Mouse (Mus musculus): Measurements from ENCODE around the gene Snx22.

Snx22 gene

DNA sequence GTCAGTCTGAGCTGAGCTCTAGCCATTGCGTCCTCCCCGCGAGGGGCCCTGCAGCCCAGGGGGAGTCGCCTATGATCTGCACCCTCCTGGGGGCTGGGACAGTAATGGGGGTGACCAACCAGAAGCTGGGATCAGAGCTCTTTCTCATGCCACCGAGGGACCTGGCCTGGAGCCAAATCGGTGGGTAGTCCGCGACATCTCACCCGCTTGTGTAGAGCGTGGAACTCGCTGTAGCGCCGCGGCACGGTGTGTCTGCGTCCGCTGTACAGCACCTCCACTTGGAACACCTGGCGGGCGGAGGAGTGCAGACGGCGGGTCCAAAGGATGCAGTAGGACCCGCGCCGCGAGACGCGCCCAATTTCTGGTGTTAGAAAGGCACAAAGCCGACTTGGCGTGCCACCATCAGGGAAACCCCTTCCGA, 538 bp downstream of the Snx22 start:
- no peak for DNase-seq (ENCODE audit: low read depth)

GRCm38 (mm10) chr9:66068056-66068455, 1.5 kb downstream of the Snx22 start:
- DNase-seq (ENCODE audit: low read depth): no peak

DNA sequence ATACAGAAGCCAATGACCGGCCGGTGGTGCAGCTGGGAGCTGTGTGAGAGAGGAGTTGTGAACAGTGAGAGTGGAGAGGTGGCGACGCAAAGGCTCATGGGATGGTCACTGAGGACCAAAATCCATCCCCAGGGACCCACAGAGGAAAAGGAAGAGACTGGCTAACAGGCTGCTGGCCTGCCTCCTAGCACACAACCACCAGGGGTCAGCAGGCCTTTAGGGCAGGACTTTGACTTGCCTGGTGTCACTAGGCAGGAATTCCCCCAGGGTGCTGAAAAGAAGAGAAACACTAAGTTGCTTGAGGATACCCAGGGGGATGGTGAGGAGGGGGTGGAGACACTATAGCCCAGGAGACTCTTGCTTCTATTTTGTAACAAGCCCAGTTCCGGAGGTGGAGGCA, 2.0 kb downstream of the Snx22 start:
- no peak for DNase-seq (ENCODE audit: low read depth)

- DNase-seq (ENCODE audit: low read depth): no peak
These were observed 2.7 kb downstream of the Snx22 start for GRCm38 (mm10) chr9:66066791-66067190.

DNA sequence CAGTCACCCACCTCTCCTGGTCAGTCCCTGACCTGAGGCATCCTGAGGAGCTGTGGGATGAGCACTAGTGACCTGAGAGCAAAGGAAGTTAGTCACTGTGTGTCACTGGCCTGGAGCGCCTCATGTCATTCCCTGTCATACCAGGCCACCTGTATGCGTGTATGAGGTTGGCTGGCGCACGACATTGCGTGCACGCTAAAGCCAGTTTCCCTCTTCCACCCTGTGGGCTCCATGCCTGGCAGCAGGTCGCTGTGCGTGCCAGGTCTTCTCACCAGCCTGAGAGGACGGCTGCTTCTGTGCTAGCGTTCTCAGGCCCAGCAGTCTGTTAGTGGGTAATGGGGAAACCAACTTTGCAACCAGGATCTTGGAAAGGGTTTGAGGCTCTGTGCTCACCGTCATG, 5.2 kb downstream of the Snx22 start:
- DNase-seq (ENCODE audit: low read depth): no peak

DNA sequence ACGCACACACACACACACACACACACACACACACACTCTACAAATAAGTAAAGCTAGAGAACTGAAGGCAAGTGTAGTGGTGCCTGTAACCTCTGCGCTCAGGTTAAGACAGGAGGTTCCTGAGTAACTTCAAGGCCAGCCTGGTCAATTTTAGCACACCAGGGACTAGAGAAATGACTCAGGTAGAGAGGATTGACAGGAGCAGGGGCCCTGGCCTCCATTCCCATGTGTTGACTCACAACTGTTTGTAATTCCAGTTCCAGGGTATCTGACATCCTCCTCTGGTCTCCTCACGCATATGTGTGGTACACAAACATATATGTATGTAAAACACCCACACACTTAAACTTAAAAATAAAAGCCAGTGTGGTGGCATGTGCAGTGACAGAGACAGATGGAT, 6.1 kb downstream of the Snx22 start:
- no peak for DNase-seq (ENCODE audit: low read depth)

DNA sequence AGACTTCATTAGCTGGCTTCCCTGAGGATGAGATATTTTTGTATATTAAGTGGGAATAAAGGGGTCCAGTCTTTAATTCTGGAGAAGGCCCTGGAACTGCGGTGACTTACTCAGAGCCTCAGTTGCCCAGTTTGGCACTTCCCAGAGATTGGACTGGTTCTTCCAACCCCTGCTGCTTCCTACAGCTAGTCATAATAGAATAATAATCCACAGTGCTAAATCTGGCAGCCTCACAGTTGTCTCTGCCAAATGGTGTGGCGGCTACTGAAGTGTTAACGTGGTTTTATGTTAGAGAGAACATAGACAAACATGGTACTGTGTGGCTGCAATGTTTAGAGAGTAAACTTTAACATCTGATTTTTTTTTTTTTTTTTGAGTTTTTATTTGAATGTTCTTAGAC, 7.9 kb downstream of the Snx22 start:
- no peak for DNase-seq (ENCODE audit: low read depth)

GRCm38 (mm10) chr9:66060986-66061385, 8.5 kb downstream of the Snx22 start:
- no peak for DNase-seq (ENCODE audit: low read depth)

- DNase-seq (ENCODE audit: low read depth): no peak
These were observed 9.2 kb downstream of the Snx22 start for GRCm38 (mm10) chr9:66060308-66060647.

DNA sequence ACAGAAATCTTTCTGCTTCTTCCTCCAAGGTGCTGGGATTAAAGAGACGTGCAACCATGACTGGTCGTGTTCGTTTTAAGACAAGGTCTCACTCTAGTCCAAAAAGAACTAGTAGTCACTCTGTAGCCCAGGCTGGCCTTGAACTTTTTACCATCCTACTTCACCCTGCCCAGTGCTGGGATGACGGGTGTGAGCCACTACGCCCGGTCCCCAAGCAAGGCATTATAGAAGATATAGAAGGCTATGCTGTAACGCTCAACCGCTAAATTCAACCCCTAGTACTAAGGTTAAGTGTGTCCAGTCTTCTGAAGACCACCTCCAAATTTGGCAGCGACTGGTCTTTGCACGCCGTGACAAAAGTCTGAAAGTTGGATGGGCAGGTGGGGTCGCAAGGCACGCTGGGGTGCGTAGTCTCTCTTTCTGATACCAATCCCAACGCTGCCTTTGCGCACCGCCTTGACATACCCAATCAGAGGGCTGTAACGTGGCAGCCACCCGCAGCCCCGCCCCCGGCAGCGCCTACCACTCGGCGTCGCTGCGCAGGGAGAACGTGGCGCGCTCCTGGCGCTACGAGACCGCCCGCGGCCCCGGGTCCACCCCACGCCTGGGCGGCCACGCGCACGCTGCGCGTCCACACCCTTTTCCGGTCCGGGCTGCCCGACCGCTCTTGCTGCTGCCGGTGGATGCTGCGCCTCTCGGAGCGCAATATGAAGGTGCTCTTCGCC, 9.8 kb downstream of the Snx22 start, which contains the start of gene Ppib:
Gene Ppib, plus strand, starts transcription at position 640 of the 725 bp plus-strand sequence.
- DNase-seq (ENCODE audit: low read depth): peak; percentile 94

GRCm38 (mm10) chr9:66053620-66054019, 15.9 kb downstream of the Snx22 start:
- DNase-seq (ENCODE audit: low read depth): no peak

DNA sequence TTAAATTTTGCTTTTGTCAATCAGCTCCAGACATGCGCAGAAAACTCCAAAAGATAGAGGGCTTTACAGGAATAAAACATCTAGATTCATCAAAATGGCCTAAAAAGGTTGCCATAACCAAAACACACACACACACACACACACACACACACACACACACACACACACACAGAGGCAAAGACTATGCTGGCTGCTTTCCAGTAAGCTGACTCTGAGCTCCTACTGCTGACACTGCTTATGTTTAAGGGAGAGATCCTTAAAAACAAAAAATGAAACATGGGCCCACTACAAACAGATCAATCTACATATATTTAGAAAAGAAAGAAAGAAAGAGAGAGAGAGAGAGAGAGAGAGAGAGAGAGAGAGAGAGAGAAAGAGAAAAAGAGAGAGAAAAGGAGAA, 16.8 kb downstream of the Snx22 start:
- no peak for DNase-seq (ENCODE audit: low read depth)

DNA sequence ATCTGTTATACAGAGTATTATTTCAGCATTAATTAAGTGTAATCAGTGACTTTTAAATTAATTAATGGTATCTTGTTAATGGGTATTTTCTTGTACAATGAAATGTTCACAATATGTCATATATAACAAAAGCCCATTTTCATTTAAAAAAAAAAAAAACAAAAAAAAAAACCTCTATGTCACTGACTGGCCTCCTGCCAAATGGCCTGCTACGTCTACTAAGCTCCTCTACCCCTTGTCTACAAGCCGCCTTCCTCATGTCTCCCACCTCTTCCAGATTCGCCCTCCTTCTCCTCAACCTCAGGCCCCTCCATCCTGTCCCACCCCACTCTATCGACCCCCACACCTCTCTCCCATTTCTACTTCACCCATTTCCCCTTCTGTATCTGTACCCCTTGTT, 18.0 kb downstream of the Snx22 start:
- no peak for DNase-seq (ENCODE audit: low read depth)

GRCm38 (mm10) chr9:66049931-66050601, 19.5 kb downstream of the Snx22 start:
- no peak for DNase-seq (ENCODE audit: low read depth)

GRCm38 (mm10) chr9:66043241-66043640, 26.3 kb downstream of the Snx22 start:
- DNase-seq (ENCODE audit: low read depth): no peak

DNA sequence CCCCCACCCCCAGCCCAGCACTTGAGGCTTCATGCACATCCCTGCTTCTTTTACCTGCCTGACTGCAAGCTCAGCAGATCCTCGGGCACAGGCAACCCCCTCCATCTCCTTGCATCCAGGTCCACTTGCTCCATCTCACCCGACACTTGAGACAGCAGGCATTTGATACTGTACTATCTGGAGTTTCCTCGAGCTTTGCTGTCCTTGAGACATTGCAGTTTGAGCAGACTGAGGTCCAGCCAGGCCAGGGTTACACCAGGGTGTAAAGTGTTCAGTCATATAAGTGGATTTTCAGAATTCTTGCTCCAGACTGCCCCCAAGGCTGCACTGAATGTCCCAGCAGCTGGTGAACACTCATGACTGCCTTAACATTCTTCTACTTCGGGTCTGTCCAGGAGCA, 27.2 kb downstream of the Snx22 start:
- DNase-seq (ENCODE audit: low read depth): no peak

DNA sequence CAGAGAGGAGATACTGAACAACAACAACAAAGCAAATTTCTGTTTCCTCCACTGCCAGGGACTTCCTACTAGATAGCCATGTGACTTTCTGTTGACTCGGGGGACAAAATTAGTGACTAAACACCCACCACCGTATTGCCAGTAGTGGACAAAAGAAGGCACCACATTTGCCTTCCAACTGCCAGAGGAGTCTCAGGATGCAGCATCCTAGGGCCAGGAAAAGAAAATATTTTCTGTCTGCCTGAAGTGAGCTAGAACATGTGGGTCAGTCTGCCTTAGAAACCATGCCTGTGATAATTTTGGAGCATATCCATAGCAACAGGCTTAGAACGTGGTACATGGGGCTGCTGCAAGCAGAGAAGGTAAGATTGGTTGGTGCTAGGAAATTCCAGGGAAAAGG, 28.7 kb downstream of the Snx22 start:
- no peak for DNase-seq (ENCODE audit: low read depth)

DNA sequence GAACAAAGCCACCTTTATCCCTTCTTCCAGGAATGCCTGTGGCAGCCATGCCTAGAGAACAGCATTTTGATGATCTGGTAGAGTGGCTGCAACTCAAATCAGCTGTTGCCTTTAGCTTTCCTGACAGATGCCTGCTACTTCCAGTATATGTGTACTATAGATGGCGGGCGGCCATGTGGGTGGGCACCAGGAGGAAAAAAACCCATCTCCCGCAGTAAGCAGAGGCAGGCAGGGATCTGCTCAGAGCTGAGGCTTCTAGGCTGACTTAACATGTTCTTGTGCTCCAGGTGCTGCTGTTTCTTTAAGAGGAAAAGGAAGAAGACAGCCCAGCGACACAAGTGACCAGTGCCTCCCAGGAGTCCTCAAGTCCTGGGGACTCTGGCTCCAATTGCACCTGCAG, 30.2 kb downstream of the Snx22 start:
- no peak for DNase-seq (ENCODE audit: low read depth)

DNA sequence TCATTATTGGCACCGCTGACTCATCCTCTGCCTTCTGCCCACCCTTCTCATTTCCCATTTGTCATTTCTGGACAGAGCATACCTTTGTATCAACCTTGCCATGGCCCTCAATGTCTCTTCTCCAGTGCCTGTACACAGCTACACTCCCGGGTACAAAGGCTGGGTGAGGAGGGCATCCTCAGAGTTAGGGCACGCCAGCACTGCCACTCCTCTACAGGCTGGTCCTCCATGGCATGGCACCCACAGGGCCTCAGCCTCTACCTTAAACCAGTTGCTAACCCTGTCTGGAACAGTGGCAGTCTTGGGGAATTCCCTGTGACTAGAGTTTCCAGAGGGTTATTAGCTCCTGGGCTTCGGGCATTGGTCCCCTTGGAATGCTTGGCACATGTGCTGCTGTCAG, 30.9 kb downstream of the Snx22 start:
- no peak for DNase-seq (ENCODE audit: low read depth)

GRCm38 (mm10) chr9:66038082-66038481, 31.4 kb downstream of the Snx22 start:
- no peak for DNase-seq (ENCODE audit: low read depth)

GRCm38 (mm10) chr9:66020601-66021000, 48.9 kb downstream of the Snx22 start:
- no peak for DNase-seq (ENCODE audit: low read depth)

Measured in fibroblast of lung, adult 2 months (primary cell).